Mouse (Mus musculus): ENCODE measurements at regions not wholly inside any gene's neighbourhood (a gene's known extent, or its start where the extent isn't known, plus 50 kb on each side); places are given as distances from the start of the nearest gene placed in this dataset.

DNA sequence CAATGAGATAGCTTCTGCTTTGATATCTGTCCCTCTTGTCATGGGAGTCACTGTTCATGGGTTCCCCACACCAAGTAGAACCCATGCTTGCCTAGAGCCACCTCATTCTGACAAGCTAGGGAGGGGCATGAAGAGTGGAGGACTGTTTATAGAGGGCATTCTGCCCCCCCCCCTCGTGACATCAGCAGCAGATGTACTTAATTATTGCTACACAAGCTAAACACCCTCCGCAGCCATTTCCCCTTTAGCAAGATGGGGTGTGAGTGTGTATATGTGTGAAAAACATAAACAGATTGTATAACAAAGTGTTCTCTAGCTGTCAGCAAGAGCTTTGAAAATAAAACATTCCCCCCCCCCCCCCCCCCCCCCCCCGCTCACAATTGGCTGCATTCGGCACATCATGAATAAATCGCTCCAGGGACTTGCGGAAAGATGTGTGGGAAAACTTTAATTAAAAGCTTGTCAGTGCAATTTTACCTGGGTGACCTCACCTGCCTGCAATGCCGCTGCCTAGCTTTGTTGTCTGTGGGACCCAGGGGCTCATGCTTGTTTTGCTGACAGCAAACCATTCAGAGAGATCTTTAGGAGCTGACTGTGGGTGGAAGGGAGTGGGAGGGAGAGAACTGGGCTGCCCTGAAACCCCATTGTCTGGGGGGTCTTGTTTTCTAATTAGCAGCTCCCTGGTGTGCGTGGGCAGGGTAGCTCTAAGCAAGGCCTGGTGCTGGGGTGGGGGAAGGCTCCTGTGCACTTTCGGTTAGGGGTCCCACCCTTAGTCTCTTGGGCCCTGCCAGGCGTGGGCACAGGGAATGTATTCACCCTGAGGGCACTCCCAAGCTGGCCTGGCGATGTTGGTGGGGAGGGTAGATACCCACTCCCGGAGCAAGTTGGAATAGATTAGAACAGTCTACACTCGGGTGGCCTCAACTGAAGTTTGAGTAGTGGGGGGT lies 63.4 kb downstream of the Irx2 start:
- Histone ChIP-seq H3K36me3 (replicated peaks; ENCODE audit: control insufficient read depth, insufficient read depth, low read length) (no peaks in the 10 kb centered on the region), H3K4me2 (ENCODE audit: low read depth, low read length) (no peak overlapping the region), H3K9ac (replicated peaks; ENCODE audit: low read depth, low read length) (no peak overlapping the region), H3K27me3 (ENCODE audit: control insufficient read depth, insufficient read depth, low read length) (no peaks in the 10 kb centered on the region), H3K27ac (ENCODE audit: low read depth) (no peak overlapping the region), H3K9me3 (replicated peaks; ENCODE audit: control insufficient read depth, low read length) (no peaks in the 10 kb centered on the region), H3K4me3 (ENCODE audit: low read depth, low read length) (no peak overlapping the region), H3K4me1 (ENCODE audit: control insufficient read depth, insufficient read depth) (no peaks in the 10 kb centered on the region)
- DNase-seq (ENCODE audit: low spot score) (no peak), ATAC-seq (ENCODE audit: insufficient read depth, low read depth) (no peak)
- 73% methylated on average over 12 of the region's 13 CpGs for WGBS
- no peak for TF ChIP-seq EP300 (IDR thresholded peaks at IDR 0.05; ENCODE audit: low read depth)
- no peak for TF ChIP-seq CTCF (IDR thresholded peaks at IDR 0.05; ENCODE audit: low read depth)

DNA sequence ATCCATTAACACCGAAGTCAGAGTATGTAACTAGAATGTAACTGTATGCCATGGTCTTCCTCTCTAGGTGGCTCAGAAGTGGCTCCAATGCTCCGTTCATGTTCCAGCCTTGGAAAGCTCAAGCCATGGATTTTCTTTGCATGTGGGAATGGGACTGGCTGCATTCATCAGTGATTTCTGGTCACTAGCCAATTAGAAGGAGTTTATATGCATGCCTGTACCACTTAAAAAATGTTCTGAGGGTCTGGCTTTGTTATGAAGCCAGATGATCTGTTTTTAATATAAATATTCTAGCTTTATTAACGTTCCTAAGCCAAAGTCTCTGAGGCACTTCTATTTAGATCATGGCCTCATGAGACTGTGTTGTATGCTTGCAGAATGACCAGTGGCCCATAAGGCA lies 78.8 kb downstream of the Irx2 start:
- 70% methylated on average over 3 of the region's 3 CpGs for WGBS
- no peaks in the 10 kb centered on the region for H3K9me3 ChIP-seq (replicated peaks; ENCODE audit: control insufficient read depth, low read length)
- no peak overlapping the region for H3K4me3 ChIP-seq (ENCODE audit: low read depth, low read length)
- H3K27ac ChIP-seq (ENCODE audit: low read depth), result no peak overlapping the region
- no peaks in the 10 kb centered on the region for H3K4me1 ChIP-seq (ENCODE audit: control insufficient read depth, insufficient read depth)
- no peak overlapping the region for H3K4me2 ChIP-seq (ENCODE audit: low read depth, low read length)
- ATAC-seq (ENCODE audit: insufficient read depth, low read depth) (no peak), DNase-seq (ENCODE audit: low spot score) (no peak)
- no peaks in the 10 kb centered on the region for H3K27me3 ChIP-seq (ENCODE audit: control insufficient read depth, insufficient read depth, low read length)
- no peak overlapping the region for H3K9ac ChIP-seq (replicated peaks; ENCODE audit: low read depth, low read length)
- TF ChIP-seq CTCF (IDR thresholded peaks at IDR 0.05; ENCODE audit: low read depth) (no peak), EP300 (IDR thresholded peaks at IDR 0.05; ENCODE audit: low read depth) (no peak)
- H3K36me3 ChIP-seq (replicated peaks; ENCODE audit: control insufficient read depth, insufficient read depth, low read length), result no peaks in the 10 kb centered on the region

DNA sequence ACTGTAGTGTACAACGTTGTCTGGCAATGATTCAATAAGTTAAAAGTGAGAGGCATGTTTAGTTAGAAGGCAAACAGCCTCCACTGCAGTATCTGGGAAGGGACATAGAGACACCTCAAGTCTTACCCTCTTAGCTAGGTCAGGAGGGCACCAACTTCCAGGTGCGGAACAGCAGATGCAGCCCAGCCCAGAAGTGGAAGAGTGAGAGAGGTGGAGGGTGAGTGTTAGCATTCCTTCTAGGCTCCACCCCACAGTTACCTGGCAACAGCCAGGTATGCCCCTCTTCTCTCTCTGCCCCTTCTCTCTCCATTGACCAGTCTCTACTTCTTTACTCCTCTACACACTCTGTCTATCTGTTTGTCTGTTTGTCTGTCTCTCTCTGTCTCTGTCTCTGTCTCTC lies 80.1 kb downstream of the Irx2 start:
- no peaks in the 10 kb centered on the region for H3K36me3 ChIP-seq (replicated peaks; ENCODE audit: control insufficient read depth, insufficient read depth, low read length)
- no peak overlapping the region for H3K4me3 ChIP-seq (ENCODE audit: low read depth, low read length)
- H3K4me1 ChIP-seq (ENCODE audit: control insufficient read depth, insufficient read depth), result no peaks in the 10 kb centered on the region
- TF ChIP-seq EP300 (IDR thresholded peaks at IDR 0.05; ENCODE audit: low read depth) (no peak), CTCF (IDR thresholded peaks at IDR 0.05; ENCODE audit: low read depth) (no peak)
- WGBS, result 67% methylated on average over 2 of the region's 2 CpGs
- H3K27me3 ChIP-seq (ENCODE audit: control insufficient read depth, insufficient read depth, low read length), result no peaks in the 10 kb centered on the region
- no peak overlapping the region for H3K27ac ChIP-seq (ENCODE audit: low read depth)
- no peak overlapping the region for H3K4me2 ChIP-seq (ENCODE audit: low read depth, low read length)
- no peak overlapping the region for H3K9ac ChIP-seq (replicated peaks; ENCODE audit: low read depth, low read length)
- H3K9me3 ChIP-seq (replicated peaks; ENCODE audit: control insufficient read depth, low read length), result no peaks in the 10 kb centered on the region
- DNase-seq (ENCODE audit: low spot score), result no peak
- ATAC-seq (ENCODE audit: insufficient read depth, low read depth), result no peak

DNA sequence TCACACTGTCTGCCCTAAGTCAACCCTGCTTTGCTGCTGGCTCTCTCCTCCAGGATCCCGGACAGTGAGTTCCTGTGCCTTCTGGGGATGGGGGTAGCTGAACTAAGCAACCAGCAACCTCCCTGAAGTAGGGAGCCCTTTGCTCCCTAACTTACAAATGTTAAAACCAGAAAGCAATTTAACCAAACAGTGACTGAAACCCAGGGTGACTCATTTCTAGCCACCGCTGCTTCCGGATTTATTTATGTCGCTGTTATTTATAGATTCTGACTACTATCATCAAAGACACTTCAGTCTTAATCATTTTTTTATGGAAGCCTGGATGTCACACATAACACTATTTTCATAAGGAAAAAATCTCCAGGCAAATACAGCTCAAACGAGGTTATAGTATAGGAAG lies 81.4 kb downstream of the Irx2 start:
- Histone ChIP-seq H3K27ac (ENCODE audit: low read depth) (no peak overlapping the region), H3K4me1 (ENCODE audit: control insufficient read depth, insufficient read depth) (no peaks in the 10 kb centered on the region), H3K27me3 (ENCODE audit: control insufficient read depth, insufficient read depth, low read length) (no peaks in the 10 kb centered on the region), H3K36me3 (replicated peaks; ENCODE audit: control insufficient read depth, insufficient read depth, low read length) (no peaks in the 10 kb centered on the region), H3K4me2 (ENCODE audit: low read depth, low read length) (peak overlapping the region; percentile 3; the same call in 1 of the 2 replicates), H3K9ac (replicated peaks; ENCODE audit: low read depth, low read length) (no peak overlapping the region), H3K9me3 (replicated peaks; ENCODE audit: control insufficient read depth, low read length) (no peaks in the 10 kb centered on the region), H3K4me3 (ENCODE audit: low read depth, low read length) (no peak overlapping the region)
- ATAC-seq (ENCODE audit: insufficient read depth, low read depth) (no peak), DNase-seq (ENCODE audit: low spot score) (no peak)
- TF ChIP-seq CTCF (IDR thresholded peaks at IDR 0.05; ENCODE audit: low read depth), result no peak
- TF ChIP-seq EP300 (IDR thresholded peaks at IDR 0.05; ENCODE audit: low read depth), result no peak
- 27% methylated on average over 5 of the region's 5 CpGs for WGBS

DNA sequence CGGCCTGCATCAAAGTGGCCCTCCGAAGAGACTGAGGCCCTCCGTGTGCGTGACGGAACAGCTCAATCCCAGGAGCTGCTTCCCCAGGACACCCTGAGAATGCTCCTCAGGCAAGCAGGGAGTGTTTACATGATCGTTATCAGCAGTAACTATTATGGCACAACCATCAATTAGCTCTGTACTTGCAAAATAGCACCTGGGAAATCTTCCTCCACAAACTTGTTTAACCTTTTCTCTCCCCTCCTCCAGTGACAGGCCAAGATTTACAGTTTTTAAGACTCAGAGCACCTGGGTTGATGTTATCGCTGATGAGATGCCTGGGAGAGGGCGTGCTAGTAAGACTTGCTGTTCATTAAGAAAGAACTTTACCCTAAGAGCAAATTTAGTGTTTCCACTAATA lies 82.5 kb downstream of the Irx2 start:
- DNase-seq (ENCODE audit: low spot score) (no peak), ATAC-seq (ENCODE audit: insufficient read depth, low read depth) (no peak)
- TF ChIP-seq CTCF (IDR thresholded peaks at IDR 0.05; ENCODE audit: low read depth) (no peak), EP300 (IDR thresholded peaks at IDR 0.05; ENCODE audit: low read depth) (no peak)
- Histone ChIP-seq H3K27me3 (ENCODE audit: control insufficient read depth, insufficient read depth, low read length) (no peaks in the 10 kb centered on the region), H3K4me3 (ENCODE audit: low read depth, low read length) (no peak overlapping the region), H3K9me3 (replicated peaks; ENCODE audit: control insufficient read depth, low read length) (no peaks in the 10 kb centered on the region), H3K36me3 (replicated peaks; ENCODE audit: control insufficient read depth, insufficient read depth, low read length) (no peaks in the 10 kb centered on the region), H3K27ac (ENCODE audit: low read depth) (no peak overlapping the region), H3K4me2 (ENCODE audit: low read depth, low read length) (no peak overlapping the region), H3K9ac (replicated peaks; ENCODE audit: low read depth, low read length) (no peak overlapping the region), H3K4me1 (ENCODE audit: control insufficient read depth, insufficient read depth) (no peaks in the 10 kb centered on the region)
- 69% methylated on average over 8 of the region's 8 CpGs for WGBS
